Mouse (Mus musculus) hindbrain, embryonic 14.5 days (tissue): Measurements from ENCODE around the gene Adamts13. TPM values are rescaled to one million over a fixed set of nuclear protein-coding genes. Genes with fewer than 3 reads are reported as not detected.
A peak's percentile ranks its signal among the peaks of the same experiment; 100 is the strongest.

ENCODE experiments used
- ATAC-seq: fragments of 200-750 bp; cut with Nextera tagmentation; 2 replicates; pipeline ENCODE4 v1.8.0; 2017; ENCODE audit warnings: moderate number of reproducible peaks, mild to moderate bottlenecking, moderate TSS enrichment, moderate library complexity; ENCODE audit not compliant: low FRiP score
- DNase-seq: peaks from one replicate; pipeline ENCODE4 v3.0.0-alpha.2; 2015; ENCODE audit warnings: low spot score
- H3K27ac ChIP-seq: fragments of 300-500 bp; sonication (generic); 2 replicates; pipeline ENCODE4 v1.5.1; 2014; ENCODE audit warnings: mild to moderate bottlenecking, moderate library complexity
- H3K27me3 ChIP-seq: fragments of 300-500 bp; sonication (generic); 2 replicates; pipeline ENCODE4 v1.6.1; 2014; ENCODE audit warnings: mild to moderate bottlenecking, low read length, mixed read lengths; ENCODE audit not compliant: control insufficient read depth, insufficient read depth
- H3K36me3 ChIP-seq: fragments of 300-500 bp; sonication (generic); replicated peaks from 2 replicates; pipeline ENCODE4 v1.6.1; 2014; ENCODE audit not compliant: control insufficient read depth, insufficient read depth
- H3K4me1 ChIP-seq: fragments of 300-500 bp; sonication (generic); replicated peaks from 2 replicates; pipeline ENCODE4 v1.6.1; 2014; ENCODE audit warnings: antibody characterized with exemption, low read length, mixed read lengths; ENCODE audit not compliant: control insufficient read depth, insufficient read depth
- H3K4me2 ChIP-seq: fragments of 300-500 bp; sonication (generic); replicated peaks from 2 replicates; pipeline ENCODE4 v1.6.1; 2014; ENCODE audit warnings: mild to moderate bottlenecking, moderate library complexity
- H3K4me3 ChIP-seq: fragments of 300-500 bp; sonication (generic); replicated peaks from 2 replicates; pipeline ENCODE4 v1.5.1; 2014; ENCODE audit warnings: mild to moderate bottlenecking, low read length
- H3K9ac ChIP-seq: fragments of 300-500 bp; sonication (generic); 2 replicates; pipeline ENCODE4 v1.6.1; 2014
- H3K9me3 ChIP-seq: fragments of 300-500 bp; sonication (generic); 2 replicates; pipeline ENCODE4 v1.6.1; 2016; ENCODE audit warnings: low read length; ENCODE audit not compliant: control insufficient read depth
- WGBS: fragments of 180-500 bp; shearing (Covaris S2); extraction: QIAGEN DNeasy Blood & Tissue Kit; methylation state at CpG from one replicate; pipeline ENCODE4 v1.1.7; 2014; 5-methylcytosine and 5-hydroxymethylcytosine counted together
- polyA plus RNA-seq: library from polyadenylated mRNA; unstranded; fragments of >200 nt; fragmentation: Nextera tagmentation; extraction: Ambion mirVana; gene quantifications from 2 replicates; pipeline ENCODE4 v1.2.1, GENCODE M21; 2014

Adamts13 gene
- polyA plus RNA-seq, 1 experiment from 2014 or later: 0.11 TPM

DNA sequence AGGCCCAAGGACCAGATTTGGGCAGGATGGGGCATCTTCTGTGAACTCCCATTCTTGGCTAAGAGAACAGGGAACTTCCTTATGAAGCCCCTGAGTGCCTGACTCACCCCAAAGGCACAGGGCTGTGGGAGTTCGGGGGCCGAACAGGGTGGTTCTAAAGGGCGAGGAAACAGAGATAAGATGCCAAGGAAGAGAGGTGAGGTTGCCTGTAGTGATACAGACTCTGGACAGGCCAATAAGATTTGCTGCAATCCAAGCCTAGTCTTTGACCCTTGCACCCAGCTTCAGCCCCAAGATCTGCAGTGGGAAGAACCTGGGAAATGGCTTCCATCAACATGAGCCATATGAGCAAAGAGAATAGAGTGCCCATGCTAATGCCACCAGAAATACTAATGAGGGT is 30.0 kb upstream of the Adamts13 start:
- no peak for ATAC-seq
- H3K36me3 ChIP-seq: peaks cover 9% of the 10 kb centered on the region; the same call in 1 of the 2 replicates

DNA sequence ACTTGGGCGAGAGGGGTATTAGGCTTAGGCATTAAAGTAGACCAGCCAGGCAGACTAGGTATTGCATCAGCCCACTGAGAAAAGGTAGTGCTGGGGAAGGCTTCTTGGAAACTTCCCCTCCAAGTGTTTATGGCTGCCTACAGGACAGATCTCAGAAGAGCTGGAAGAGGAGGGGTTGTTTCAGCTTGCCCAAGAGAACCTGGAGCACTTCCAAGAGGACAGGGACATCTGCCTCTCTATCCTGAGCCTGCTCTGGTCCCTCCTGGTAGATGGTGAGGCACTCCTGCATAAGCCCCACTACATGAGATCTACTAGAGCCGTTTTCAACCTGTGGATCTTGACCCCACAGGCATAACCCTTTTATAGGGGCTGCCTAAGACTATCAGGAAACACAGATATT is 22.8 kb upstream of the Adamts13 start:
- Histone ChIP-seq H3K27me3 (no peaks in the 10 kb centered on the region), H3K4me1 (no peaks in the 10 kb centered on the region), H3K9ac (no peak overlapping the region), H3K4me3 (no peak overlapping the region), H3K9me3 (no peaks in the 10 kb centered on the region), H3K4me2 (no peak overlapping the region), H3K36me3 (peaks cover 52% of the 10 kb centered on the region), H3K27ac (no peak overlapping the region)
- ATAC-seq (no peak), DNase-seq (no peak)
- WGBS: 91% methylated on average over 2 of the region's 2 CpGs

More for the DNA sequence above, 30.0 kb upstream of the Adamts13 start:
- no peaks in the 10 kb centered on the region for H3K9me3 ChIP-seq
- H3K4me3 ChIP-seq: no peak overlapping the region
- no peak overlapping the region for H3K4me2 ChIP-seq
- H3K9ac ChIP-seq: no peak overlapping the region
- no peak for DNase-seq
- WGBS: 83% methylated on average over 3 of the region's 3 CpGs
- no peaks in the 10 kb centered on the region for H3K27me3 ChIP-seq
- H3K4me1 ChIP-seq: no peaks in the 10 kb centered on the region
- no peak overlapping the region for H3K27ac ChIP-seq

DNA sequence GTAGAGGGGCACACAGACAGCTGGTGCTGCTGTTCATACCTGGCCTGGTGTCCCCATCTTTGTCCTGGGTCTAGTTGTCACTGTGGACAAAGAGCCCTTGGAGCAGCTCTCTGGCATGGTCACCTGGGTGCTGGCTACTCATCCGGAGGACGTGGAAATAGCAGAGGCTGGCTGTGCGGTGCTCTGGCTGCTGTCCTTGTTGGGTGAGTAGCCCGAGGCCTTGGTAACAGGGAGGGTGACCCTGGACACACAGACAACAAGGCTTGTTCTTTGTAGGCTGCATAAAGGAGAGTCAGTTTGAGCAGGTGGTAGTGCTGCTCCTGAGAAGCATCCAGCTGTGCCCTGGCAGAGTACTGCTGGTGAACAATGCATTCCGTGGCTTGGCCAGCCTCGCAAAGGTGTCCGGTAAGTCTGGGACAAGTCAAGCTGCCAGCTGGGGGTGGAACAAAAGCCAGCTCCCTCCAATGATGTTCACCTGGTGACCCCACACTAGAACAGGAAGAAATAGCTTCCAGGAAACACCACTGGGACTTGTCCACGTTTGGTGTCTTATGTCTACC is 21.8 kb upstream of the Adamts13 start:
- no peaks in the 10 kb centered on the region for H3K27me3 ChIP-seq
- H3K9me3 ChIP-seq: no peaks in the 10 kb centered on the region
- H3K36me3 ChIP-seq: peaks cover 63% of the 10 kb centered on the region
- WGBS: 87% methylated on average over 8 of the region's 8 CpGs
- ATAC-seq: no peak
- DNase-seq: no peak
- no peak overlapping the region for H3K9ac ChIP-seq
- H3K27ac ChIP-seq: no peak overlapping the region
- H3K4me2 ChIP-seq: no peak overlapping the region
- H3K4me3 ChIP-seq: no peak overlapping the region
- no peaks in the 10 kb centered on the region for H3K4me1 ChIP-seq

DNA sequence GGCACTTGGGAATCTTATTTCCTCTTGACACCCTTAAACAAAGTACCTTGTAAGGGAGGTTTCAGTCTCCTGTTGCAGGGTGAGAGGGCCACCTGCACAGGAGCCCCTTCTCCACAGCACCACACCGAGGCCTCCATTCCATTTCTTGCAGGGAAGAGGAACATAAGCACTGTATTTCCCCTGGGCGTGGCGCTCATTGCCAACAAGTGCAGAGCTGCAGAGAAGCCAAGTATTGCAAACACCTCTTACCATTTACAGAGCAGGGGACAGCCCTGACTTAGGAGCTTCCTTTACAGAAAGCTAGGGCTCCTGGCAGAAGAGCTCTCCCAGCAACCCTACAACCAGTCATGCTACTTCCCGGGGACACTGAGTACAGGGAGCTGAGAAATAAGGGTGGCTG is 21.0 kb upstream of the Adamts13 start:
- H3K4me3 ChIP-seq: no peak overlapping the region
- no peaks in the 10 kb centered on the region for H3K4me1 ChIP-seq
- H3K9me3 ChIP-seq: no peaks in the 10 kb centered on the region
- H3K9ac ChIP-seq: no peak overlapping the region
- H3K36me3 ChIP-seq: peaks cover 70% of the 10 kb centered on the region
- no peak overlapping the region for H3K27ac ChIP-seq
- ATAC-seq (no peak), DNase-seq (no peak)
- WGBS: 96% methylated on average over 4 of the region's 4 CpGs
- H3K27me3 ChIP-seq: no peaks in the 10 kb centered on the region
- H3K4me2 ChIP-seq: no peak overlapping the region

DNA sequence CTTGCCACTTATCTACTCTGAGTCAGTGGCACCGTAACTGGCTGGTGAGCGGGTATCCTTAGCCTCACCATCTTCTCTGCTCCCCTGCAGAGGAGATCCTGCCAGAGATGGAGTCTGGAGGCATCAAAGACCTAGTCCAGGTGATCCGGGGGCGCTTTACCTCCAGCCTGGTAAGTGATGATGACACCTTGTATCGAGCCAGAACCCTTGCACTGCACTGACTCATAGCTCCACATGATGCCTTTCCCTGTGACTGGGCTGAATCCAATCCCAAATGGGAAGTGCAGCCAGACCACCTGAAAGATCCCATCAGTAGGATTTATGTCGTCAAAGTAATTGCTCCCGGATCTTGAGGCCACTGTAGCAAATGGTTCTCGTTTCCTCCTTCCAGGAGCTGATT is 20.4 kb upstream of the Adamts13 start:
- peaks cover 71% of the 10 kb centered on the region for H3K36me3 ChIP-seq
- H3K9me3 ChIP-seq: no peaks in the 10 kb centered on the region
- no peak overlapping the region for H3K4me2 ChIP-seq
- no peak overlapping the region for H3K4me3 ChIP-seq
- 94% methylated on average over 8 of the region's 8 CpGs for WGBS
- no peaks in the 10 kb centered on the region for H3K4me1 ChIP-seq
- no peak overlapping the region for H3K27ac ChIP-seq
- no peaks in the 10 kb centered on the region for H3K27me3 ChIP-seq
- no peak overlapping the region for H3K9ac ChIP-seq
- no peak for DNase-seq
- no peak for ATAC-seq

DNA sequence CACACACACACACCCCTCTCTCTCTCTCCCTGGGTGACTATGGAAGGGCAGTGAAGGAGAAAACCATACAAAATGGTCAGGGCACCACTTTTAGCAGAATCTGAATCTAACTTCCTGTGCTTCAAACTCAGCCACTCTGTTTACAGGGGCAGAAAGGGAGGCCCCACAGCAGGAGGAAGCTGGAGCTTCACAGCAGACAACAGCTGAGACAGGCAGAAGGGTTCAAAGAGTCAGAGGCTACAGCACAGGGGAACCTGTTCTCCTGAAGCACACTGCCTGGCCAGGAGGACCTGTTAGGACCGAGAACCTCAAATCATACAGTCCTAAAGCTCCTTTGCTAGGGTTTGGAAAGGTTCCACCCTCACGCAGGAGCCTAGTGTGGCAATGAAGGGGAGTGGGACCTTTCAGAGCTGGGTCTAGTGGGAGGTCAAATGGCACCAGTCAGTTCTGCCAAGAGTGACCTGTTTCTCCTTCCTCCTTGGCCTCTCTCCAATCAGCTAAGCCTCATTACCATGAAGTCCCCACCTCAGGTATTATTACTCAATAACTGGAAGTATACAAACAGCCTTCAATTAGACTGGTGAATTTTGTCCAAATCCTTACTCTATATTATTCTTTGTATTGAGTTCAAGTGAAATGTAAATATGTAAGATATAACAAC is 18.4 kb upstream of the Adamts13 start:
- H3K4me3 ChIP-seq: no peak overlapping the region
- no peak overlapping the region for H3K27ac ChIP-seq
- H3K9me3 ChIP-seq: no peaks in the 10 kb centered on the region
- H3K27me3 ChIP-seq: no peaks in the 10 kb centered on the region
- ATAC-seq (no peak), DNase-seq (no peak)
- WGBS: 93% methylated on average over 2 of the region's 2 CpGs
- H3K4me2 ChIP-seq: no peak overlapping the region
- peaks cover 84% of the 10 kb centered on the region for H3K36me3 ChIP-seq
- H3K4me1 ChIP-seq: no peaks in the 10 kb centered on the region
- H3K9ac ChIP-seq: no peak overlapping the region

DNA sequence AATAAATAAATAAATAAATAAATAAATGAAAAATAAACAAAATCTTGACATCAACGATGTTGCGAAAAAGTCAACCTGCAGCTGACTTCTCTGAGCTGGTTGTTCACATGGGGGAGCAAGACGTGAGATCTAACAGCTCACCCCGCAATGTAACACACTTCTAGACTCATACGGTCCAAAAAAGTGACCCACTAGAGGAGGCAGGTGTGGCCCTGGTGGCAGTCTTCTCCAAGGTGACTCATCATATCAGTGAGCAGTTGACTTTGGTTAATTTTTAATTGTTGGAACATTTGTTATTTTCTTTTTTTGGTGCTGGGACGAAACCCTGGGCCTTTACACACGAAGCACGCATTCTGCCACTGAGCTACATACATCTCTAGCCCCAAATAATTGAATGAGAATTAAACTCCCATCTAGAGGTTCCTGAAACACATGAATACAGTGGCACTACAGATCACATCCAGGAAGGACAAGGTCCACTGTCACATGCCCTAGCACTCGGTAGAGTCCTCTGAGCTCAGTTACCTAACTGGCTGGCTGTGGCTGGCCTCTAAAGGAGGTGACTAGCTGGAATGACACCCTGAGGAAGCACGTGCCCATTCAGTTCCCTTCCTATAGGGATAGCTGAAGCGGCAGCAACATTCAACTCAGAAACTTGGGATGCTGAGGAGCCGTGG is 16.3 kb upstream of the Adamts13 start:
- no peaks in the 10 kb centered on the region; the same call in 1 of the 2 replicates for H3K4me1 ChIP-seq
- ATAC-seq: no peak

DNA sequence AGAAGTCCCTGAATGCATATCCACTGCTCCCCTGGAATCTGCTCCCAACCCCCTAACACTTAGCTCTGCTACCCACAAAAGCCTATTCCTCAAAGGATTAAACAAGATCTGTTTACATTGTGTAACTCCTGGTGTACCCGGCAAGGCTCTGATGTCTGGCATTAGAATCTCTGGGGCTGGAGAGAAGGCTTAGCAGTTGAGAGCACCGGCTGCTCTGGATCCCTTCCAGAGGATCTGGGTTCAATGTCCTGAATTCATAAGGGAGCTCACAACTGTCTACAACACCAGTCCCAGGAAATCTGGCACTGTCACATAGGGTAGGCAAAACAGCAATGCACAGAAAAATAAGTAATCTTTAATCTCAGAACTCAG is 15.7 kb upstream of the Adamts13 start:
- Histone ChIP-seq H3K9ac (no peak overlapping the region), H3K27me3 (no peaks in the 10 kb centered on the region), H3K4me1 (no peaks in the 10 kb centered on the region; the same call in 1 of the 2 replicates), H3K4me3 (no peak overlapping the region), H3K9me3 (no peaks in the 10 kb centered on the region), H3K4me2 (no peak overlapping the region), H3K27ac (no peak overlapping the region), H3K36me3 (peaks cover 86% of the 10 kb centered on the region)
- WGBS: 90% methylated on average over 2 of the region's 2 CpGs
- no peak for DNase-seq
- ATAC-seq: no peak

More for the DNA sequence above, 16.3 kb upstream of the Adamts13 start:
- 96% methylated on average over 12 of the region's 12 CpGs for WGBS
- Histone ChIP-seq H3K36me3 (peaks cover 87% of the 10 kb centered on the region), H3K27ac (no peak overlapping the region), H3K4me2 (no peak overlapping the region), H3K9me3 (no peaks in the 10 kb centered on the region), H3K9ac (no peak overlapping the region), H3K4me3 (no peak overlapping the region), H3K27me3 (no peaks in the 10 kb centered on the region)
- no peak for DNase-seq

DNA sequence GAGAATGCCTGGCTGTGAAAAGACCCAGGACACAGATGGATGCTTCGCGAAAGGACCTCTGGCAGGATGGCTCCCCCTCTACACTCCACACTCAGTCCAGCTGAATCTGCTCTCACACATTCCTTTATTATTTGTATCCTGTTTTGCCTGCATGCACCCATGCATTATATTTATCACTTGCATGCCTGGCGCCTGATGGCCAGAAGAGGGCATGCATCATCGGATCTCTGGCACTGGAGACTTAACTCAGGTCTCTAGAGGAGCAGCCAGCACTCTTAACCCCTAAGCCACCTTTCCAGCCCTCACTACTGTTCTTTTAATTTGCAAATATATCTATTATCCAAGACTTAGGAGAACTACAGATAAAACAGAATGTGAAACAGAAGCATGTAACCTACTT is 12.5 kb upstream of the Adamts13 start:
- Histone ChIP-seq H3K4me2 (no peak overlapping the region), H3K36me3 (peaks cover 53% of the 10 kb centered on the region), H3K27me3 (no peaks in the 10 kb centered on the region), H3K9ac (no peak overlapping the region), H3K27ac (no peak overlapping the region), H3K9me3 (no peaks in the 10 kb centered on the region), H3K4me1 (peaks cover 16% of the 10 kb centered on the region), H3K4me3 (no peak overlapping the region)
- DNase-seq (peak; percentile 27), ATAC-seq (no peak)
- 70% methylated on average over 4 of the region's 4 CpGs for whole genome bisulfite sequencing
